Mouse (Mus musculus) liver, adult 2 months (tissue): ENCODE data around the gene Cog8. TPM values are rescaled to one million over a fixed set of nuclear protein-coding genes. Genes with fewer than 3 reads are reported as not detected.

ENCODE experiments used
- DNase-seq: peaks from one replicate; pipeline ENCODE4 v3.0.0-alpha.2; 2011; ENCODE audit warnings: low read depth, low spot score; ENCODE audit errors: extremely low read depth
- H3K27ac ChIP-seq: fragments of 200-500 bp; replicated peaks from 2 replicates; pipeline ENCODE4 v1.5.1; 2012; ENCODE audit warnings: low read depth, mild to moderate bottlenecking, control low read depth, inconsistent platforms, low read length; ENCODE audit not compliant: insufficient read depth
- H3K27me3 ChIP-seq: fragments of 200-500 bp; 2 replicates; pipeline ENCODE4 v1.6.1; 2012; ENCODE audit warnings: mild to moderate bottlenecking, moderate library complexity, low read length, inconsistent platforms; ENCODE audit not compliant: control insufficient read depth, insufficient read depth
- H3K36me3 ChIP-seq: fragments of 200-500 bp; 2 replicates; pipeline ENCODE4 v1.6.1; 2012; ENCODE audit warnings: low read length, inconsistent platforms; ENCODE audit not compliant: control insufficient read depth, insufficient read depth
- H3K4me1 ChIP-seq: fragments of 200-500 bp; 2 replicates; pipeline ENCODE4 v1.6.1; 2011; ENCODE audit warnings: low read length; ENCODE audit not compliant: control insufficient read depth, insufficient read depth
- H3K4me3 ChIP-seq: fragments of 200-500 bp; 2 replicates; pipeline ENCODE4 v1.5.1; 2011; ENCODE audit warnings: low read depth, mild to moderate bottlenecking, control low read depth, low read length, moderate library complexity; ENCODE audit not compliant: insufficient read depth
- H3K79me2 ChIP-seq: fragments of 200-500 bp; 2 replicates; pipeline ENCODE4 v1.6.1; 2012; ENCODE audit warnings: inconsistent platforms, mild to moderate bottlenecking, low read length, moderate library complexity; ENCODE audit not compliant: control insufficient read depth, insufficient read depth
- H3K9ac ChIP-seq: fragments of 200-500 bp; 2 replicates; pipeline ENCODE4 v1.6.1; 2012; ENCODE audit warnings: low read depth, mild to moderate bottlenecking, control low read depth, inconsistent platforms, low read length
- CTCF ChIP-seq: fragments of 200-500 bp; IDR thresholded peaks from 2 replicates; pipeline ENCODE4 v1.5.1; 2011; ENCODE audit warnings: low read depth, low read length, control low read depth
- POLR2A ChIP-seq: fragments of 200-500 bp; IDR thresholded peaks from 2 replicates; pipeline ENCODE4 v1.6.1; 2011; ENCODE audit warnings: low read length, control low read depth; ENCODE audit not compliant: insufficient read depth; ENCODE audit errors: extremely low read depth
- WGBS: fragments of 180-500 bp; shearing (Covaris S2); methylation state at CpG from one replicate; pipeline ENCODE4 v1.1.7; 2018; 5-methylcytosine and 5-hydroxymethylcytosine counted together
- polyA plus RNA-seq: library from polyadenylated mRNA; depleted of rRNA; stranded (reverse); fragments of >200 nt; gene quantifications from 2 replicates; pipeline ENCODE4 v1.2.3, GENCODE M21; 2012
- total RNA-seq: library from RNA; depleted of rRNA; stranded (reverse); fragments of >200 nt; gene quantifications from 2 replicates; pipeline ENCODE4 v1.2.3, GENCODE M21; 2014

Cog8 gene
- total and polyA plus RNA-seq, 2 experiments = 11.6 to 27.0 TPM

DNA sequence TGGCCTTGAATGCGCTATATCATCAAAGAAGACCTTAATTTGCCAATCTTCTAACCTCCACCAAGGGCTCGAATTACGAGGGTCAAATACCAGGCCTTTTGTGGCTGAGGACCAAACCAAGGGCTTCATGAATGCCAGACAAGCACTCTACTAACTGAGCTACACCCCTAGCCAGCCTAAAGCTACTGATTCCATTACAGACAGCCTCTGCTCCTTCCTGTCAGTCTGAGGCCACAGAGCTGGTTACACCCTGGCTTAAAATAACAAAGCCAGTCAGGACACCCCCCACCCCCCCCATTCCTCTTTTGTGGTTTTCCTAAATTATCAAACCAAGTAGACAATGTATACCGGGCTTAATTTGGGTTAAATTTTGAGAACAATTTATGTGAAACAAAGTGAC, 17.2 kb upstream of the Cog8 start:
- Histone ChIP-seq H3K4me1 (no peaks in the 10 kb centered on the region), H3K4me3 (no peak overlapping the region), H3K79me2 (no peaks in the 10 kb centered on the region), H3K9ac (no peak overlapping the region), H3K36me3 (peaks cover 17% of the 10 kb centered on the region), H3K27ac (no peak overlapping the region), H3K27me3 (no peaks in the 10 kb centered on the region)
- 95% methylated on average over 4 of the region's 4 CpGs for WGBS
- DNase-seq = no peak
- TF ChIP-seq CTCF (no peak), POLR2A (no peak)

DNA sequence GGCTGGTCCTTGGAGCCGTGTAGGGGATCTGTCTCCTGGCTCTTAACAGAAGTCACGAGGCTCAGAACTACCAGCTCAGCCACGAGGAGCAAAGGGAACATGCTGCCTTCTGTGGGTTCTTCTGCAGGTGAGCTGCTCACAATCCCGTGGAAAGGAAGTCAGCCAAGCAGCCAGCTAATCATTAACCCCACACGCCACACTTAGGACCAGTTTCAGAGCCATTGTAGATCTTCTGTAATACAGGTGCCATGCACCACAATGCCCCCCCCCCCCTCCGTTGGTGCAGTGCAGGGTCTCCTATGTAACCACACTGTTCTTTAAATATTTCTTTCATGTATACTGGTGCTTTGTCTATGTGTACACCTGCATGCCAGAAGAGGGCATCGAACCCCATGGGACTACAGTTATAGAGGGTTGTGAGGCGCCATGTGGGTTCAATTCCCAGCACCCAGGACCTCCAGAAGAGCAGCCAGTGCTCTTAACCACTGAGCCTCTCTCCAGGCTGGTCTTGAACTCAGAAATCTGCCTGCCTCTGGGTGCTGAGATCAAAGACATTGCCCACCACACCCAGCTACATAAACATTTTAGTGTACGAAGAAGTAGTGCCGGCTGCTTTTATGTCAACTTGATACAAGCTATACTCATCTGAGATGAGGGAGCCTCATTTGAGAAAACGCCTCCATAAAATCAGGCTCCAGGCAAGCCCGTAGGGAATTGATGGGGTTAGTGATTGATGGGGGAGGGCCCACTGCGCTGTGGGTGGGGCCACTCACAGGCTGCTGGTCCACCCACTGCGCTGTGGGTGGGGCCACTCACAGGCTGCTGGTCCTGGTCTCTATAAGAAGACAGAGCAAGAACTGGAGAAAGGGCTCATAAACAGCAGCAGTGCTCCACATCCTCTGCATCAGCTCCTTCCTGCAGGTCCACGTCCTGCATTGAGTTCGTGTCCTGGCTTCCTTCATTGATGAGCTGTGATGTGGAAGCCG, 9.3 kb upstream of the Cog8 start, which contains the start of gene Tmed6:
Gene Tmed6 (minus strand): TSS at position 134 of the 986 bp plus-strand sequence.
- H3K36me3 ChIP-seq = peaks cover 6% of the 10 kb centered on the region
- no peak within 1 kb of the TSS for H3K9ac ChIP-seq
- no peak within 1 kb of the TSS for H3K27ac ChIP-seq
- no peaks in the 10 kb centered on the region for H3K27me3 ChIP-seq
- TF ChIP-seq POLR2A = no peak
- no peak for TF ChIP-seq CTCF
- DNase-seq = peak; percentile 29
- H3K4me1 ChIP-seq = no peaks in the 10 kb centered on the region
- no peak within 1 kb of the TSS for H3K4me3 ChIP-seq
- no peaks in the 10 kb centered on the region for H3K79me2 ChIP-seq
- 45% methylated on average over 17 of the region's 17 CpGs for WGBS

- no peak for DNase-seq
- peaks cover 7% of the 10 kb centered on the region for H3K36me3 ChIP-seq
- H3K4me1 ChIP-seq = no peaks in the 10 kb centered on the region
- no peak overlapping the region for H3K4me3 ChIP-seq
- TF ChIP-seq POLR2A (no peak), CTCF (no peak)
- H3K9ac ChIP-seq = no peak overlapping the region
- no peak overlapping the region for H3K27ac ChIP-seq
- 78% methylated on average over 1 of the region's 1 CpGs for WGBS
- no peaks in the 10 kb centered on the region for H3K27me3 ChIP-seq
- no peaks in the 10 kb centered on the region for H3K79me2 ChIP-seq
Measured at GRCm38 (mm10) chr8:107062613-107063012, 6.1 kb upstream of the Cog8 start.

GRCm38 (mm10) chr8:107056973-107057369, 482 bp upstream of the Cog8 start:
- no peak overlapping the region for H3K27ac ChIP-seq
- no peak for TF ChIP-seq POLR2A
- no peak for TF ChIP-seq CTCF
- WGBS = 1% methylated on average over 33 of the region's 33 CpGs
- no peaks in the 10 kb centered on the region for H3K27me3 ChIP-seq
- peak overlapping the region; percentile 63 for H3K9ac ChIP-seq
- H3K36me3 ChIP-seq = peaks cover 19% of the 10 kb centered on the region
- peak overlapping the region; percentile 73 for H3K4me3 ChIP-seq
- DNase-seq = no peak
- peaks cover 7% of the 10 kb centered on the region; the same call in 1 of the 2 replicates for H3K79me2 ChIP-seq
- H3K4me1 ChIP-seq = peaks cover 4% of the 10 kb centered on the region

DNA sequence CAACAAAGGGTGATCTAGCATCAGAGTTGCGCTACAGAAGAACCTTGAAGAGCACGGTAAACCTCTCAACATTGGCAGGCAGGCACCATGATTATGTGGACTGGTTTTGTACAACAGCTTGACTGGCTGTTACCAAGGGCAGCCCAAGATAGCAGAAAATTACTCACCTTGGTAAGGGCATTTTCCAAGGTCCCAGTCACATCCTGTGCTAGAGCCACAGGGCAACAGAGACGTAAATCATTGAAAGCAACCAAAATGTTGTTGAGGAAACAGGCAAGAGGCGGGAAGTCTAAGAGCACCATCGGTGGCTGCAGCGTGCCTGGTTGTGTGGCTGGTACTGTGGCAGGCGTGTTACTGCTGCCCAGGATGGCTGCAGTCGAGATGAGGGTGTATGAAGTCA, 4.4 kb downstream of the Cog8 start:
- Histone ChIP-seq H3K4me3 (no peak overlapping the region), H3K4me1 (peaks cover 7% of the 10 kb centered on the region; the same call in 1 of the 2 replicates), H3K9ac (no peak overlapping the region), H3K79me2 (peaks cover 7% of the 10 kb centered on the region; the same call in 1 of the 2 replicates), H3K36me3 (peaks cover 21% of the 10 kb centered on the region), H3K27ac (no peak overlapping the region), H3K27me3 (no peaks in the 10 kb centered on the region)
- TF ChIP-seq CTCF = no peak
- no peak for TF ChIP-seq POLR2A
- 96% methylated on average over 8 of the region's 8 CpGs for WGBS
- no peak for DNase-seq
